15 mouse cellular contexts compared by ENCODE assay signal in genomic region chr4:134619489-134619870, GRCm38 (mm10).
A peak's percentile ranks its signal among the peaks of the same experiment; 100 is the strongest.
DNase-seq lines count a peak whose midpoint lies in the region; ATAC-seq and TF ChIP-seq lines count a peak whose summit lies in the region.
"Had no signal": no experiment of that assay in that cellular context is flagged by ENCODE, and none has a peak within 500 bp of the region (broad histone marks: within the 10 kb centered on the region; RNA-seq: fewer than 3 reads in every experiment).

No protein-coding gene starts in this region.

- DNase-seq in forebrain, embryonic 10.5 days (ENCODE audit: extremely low spot score, low spot score): no peak
- DNase-seq in midbrain, embryonic 10.5 days (ENCODE audit: low spot score): peak; percentile 45
- DNase-seq in midbrain, postnatal 0 days (ENCODE audit: low spot score): no peak
- DNase-seq in adrenal gland, postnatal 4 days (ENCODE audit: low spot score in 2 of 2): no peak
- DNase-seq: kidney, adult 18-20 months; kidney, postnatal 36 days; layer of hippocampus, postnatal 36 days; liver, embryonic 13.5 days; thymus, postnatal 14 days had no signal

- H3K9ac ChIP-seq in forebrain, embryonic 16.5 days (replicated peaks; ENCODE audit: low read depth, low read length): no peak overlapping the region
- no peak overlapping the region for H3K9ac ChIP-seq in midbrain, embryonic 15.5 days
- H3K9ac ChIP-seq in forebrain, embryonic 12.5 days: 0 out of 2 replicates have a peak overlapping the region, but pooled peaks have one; percentile 4
- H3K9ac ChIP-seq in midbrain, postnatal 0 days (replicated peaks; ENCODE audit: low read length, poor library complexity, severe bottlenecking): peak overlapping the region; percentile 24; the same call in 1 of the 2 replicates
- H3K9ac ChIP-seq: liver, embryonic 13.5 days had no signal

- no peak for TF ChIP-seq CTCF in midbrain, postnatal 0 days (IDR thresholded peaks at IDR 0.05)

- no peak overlapping the region for H3K4me3 ChIP-seq in forebrain, embryonic 10.5 days
- no peak overlapping the region for H3K4me3 ChIP-seq in forebrain, embryonic 16.5 days (replicated peaks; ENCODE audit: low read length)
- peak overlapping the region; percentile 20; the same call in 1 of the 2 replicates for H3K4me3 ChIP-seq in midbrain, embryonic 10.5 days
- no peak overlapping the region for H3K4me3 ChIP-seq in midbrain, embryonic 15.5 days
- H3K4me3 ChIP-seq in forebrain, embryonic 12.5 days (replicated peaks): no peak overlapping the region
- H3K4me3 ChIP-seq in midbrain, postnatal 0 days (ENCODE audit: low read depth, low read length): no peak overlapping the region
- H3K4me3 ChIP-seq: limb, embryonic 10.5 days; liver, embryonic 13.5 days had no signal

- no peak overlapping the region for H3K4me2 ChIP-seq in forebrain, embryonic 16.5 days (ENCODE audit: low read length)
- H3K4me2 ChIP-seq in midbrain, embryonic 15.5 days: no peak overlapping the region
- no peak overlapping the region for H3K4me2 ChIP-seq in forebrain, embryonic 12.5 days
- no peak overlapping the region for H3K4me2 ChIP-seq in midbrain, postnatal 0 days (ENCODE audit: low read depth, low read length, poor library complexity, severe bottlenecking)
- H3K4me2 ChIP-seq: liver, embryonic 13.5 days had no signal

- ATAC-seq in forebrain, embryonic 16.5 days: no peak
- ATAC-seq in midbrain, embryonic 15.5 days (replicated peaks): no peak
- ATAC-seq in forebrain, embryonic 12.5 days (ENCODE audit: low FRiP score): 0 out of 2 replicates have a peak, but pooled peaks have one; percentile 20
- no peak for ATAC-seq in midbrain, postnatal 0 days (ENCODE audit: low FRiP score)
- ATAC-seq: activated CD4-positive, CD25-positive, alpha-beta regulatory T cell, adult 4 months; lung, postnatal 0 days had no signal

- WGBS in forebrain, embryonic 10.5 days: 84% methylated on average over 10 of the region's 10 CpGs
- 66% methylated on average over 10 of the region's 10 CpGs for WGBS in forebrain, embryonic 16.5 days
- 62% methylated on average over 10 of the region's 10 CpGs for WGBS in midbrain, embryonic 10.5 days
- 36% methylated on average over 10 of the region's 10 CpGs for WGBS in midbrain, embryonic 15.5 days
- 66% methylated on average over 10 of the region's 10 CpGs for WGBS in forebrain, embryonic 12.5 days
- WGBS in midbrain, postnatal 0 days: 45% methylated on average over 10 of the region's 10 CpGs

- no peaks in the 10 kb centered on the region for H3K27me3 ChIP-seq in forebrain, embryonic 10.5 days (ENCODE audit: poor library complexity, severe bottlenecking)
- no peaks in the 10 kb centered on the region for H3K27me3 ChIP-seq in forebrain, embryonic 16.5 days (replicated peaks; ENCODE audit: control insufficient read depth, insufficient read depth, low read length)
- H3K27me3 ChIP-seq in midbrain, embryonic 10.5 days (ENCODE audit: low read depth, poor library complexity, severe bottlenecking): no peaks in the 10 kb centered on the region
- H3K27me3 ChIP-seq in midbrain, embryonic 15.5 days (replicated peaks): no peaks in the 10 kb centered on the region
- H3K27me3 ChIP-seq in forebrain, embryonic 12.5 days: no peaks in the 10 kb centered on the region
- H3K27me3 ChIP-seq in midbrain, postnatal 0 days (ENCODE audit: insufficient read depth, low read length): no peaks in the 10 kb centered on the region
- H3K27me3 ChIP-seq: liver, embryonic 13.5 days had no signal

- no peaks in the 10 kb centered on the region for H3K36me3 ChIP-seq in forebrain, embryonic 10.5 days (replicated peaks)
- H3K36me3 ChIP-seq in forebrain, embryonic 16.5 days (ENCODE audit: control insufficient read depth, insufficient read depth): no peaks in the 10 kb centered on the region
- H3K36me3 ChIP-seq in midbrain, embryonic 10.5 days: no peaks in the 10 kb centered on the region
- no peaks in the 10 kb centered on the region for H3K36me3 ChIP-seq in midbrain, embryonic 15.5 days (replicated peaks)
- H3K36me3 ChIP-seq in forebrain, embryonic 12.5 days (replicated peaks): no peaks in the 10 kb centered on the region
- H3K36me3 ChIP-seq in midbrain, postnatal 0 days (ENCODE audit: insufficient read depth, low read length): no peaks in the 10 kb centered on the region
- H3K36me3 ChIP-seq: limb, embryonic 10.5 days; liver, embryonic 13.5 days had no signal

- H3K27ac ChIP-seq in forebrain, embryonic 10.5 days: peak overlapping the region; percentile 45
- no peak overlapping the region; the same call in 1 of the 2 replicates for H3K27ac ChIP-seq in forebrain, embryonic 16.5 days (ENCODE audit: low read length)
- peak overlapping the region; percentile 74 for H3K27ac ChIP-seq in midbrain, embryonic 10.5 days (replicated peaks)
- no peak overlapping the region for H3K27ac ChIP-seq in midbrain, embryonic 15.5 days
- 0 out of 2 replicates have a peak overlapping the region, but pooled peaks have one; percentile 21 for H3K27ac ChIP-seq in forebrain, embryonic 12.5 days
- no peak overlapping the region for H3K27ac ChIP-seq in midbrain, postnatal 0 days (ENCODE audit: low read depth, low read length)
- H3K27ac ChIP-seq: limb, embryonic 10.5 days; liver, embryonic 13.5 days had no signal

- peaks cover 58% of the 10 kb centered on the region for H3K4me1 ChIP-seq in forebrain, embryonic 10.5 days
- peaks cover 27% of the 10 kb centered on the region for H3K4me1 ChIP-seq in forebrain, embryonic 16.5 days (replicated peaks; ENCODE audit: control insufficient read depth, insufficient read depth, low read length)
- H3K4me1 ChIP-seq in midbrain, embryonic 10.5 days: peaks cover 55% of the 10 kb centered on the region
- H3K4me1 ChIP-seq in midbrain, embryonic 15.5 days: peaks cover 28% of the 10 kb centered on the region
- H3K4me1 ChIP-seq in forebrain, embryonic 12.5 days: peaks cover 35% of the 10 kb centered on the region
- H3K4me1 ChIP-seq in midbrain, postnatal 0 days (ENCODE audit: insufficient read depth, low read length): peaks cover 3% of the 10 kb centered on the region; the same call in 1 of the 2 replicates

- no peaks in the 10 kb centered on the region for H3K9me3 ChIP-seq in forebrain, embryonic 10.5 days
- H3K9me3 ChIP-seq in forebrain, embryonic 16.5 days (ENCODE audit: control insufficient read depth, low read length): no peaks in the 10 kb centered on the region
- H3K9me3 ChIP-seq in midbrain, embryonic 10.5 days (replicated peaks): no peaks in the 10 kb centered on the region
- H3K9me3 ChIP-seq in midbrain, embryonic 15.5 days: no peaks in the 10 kb centered on the region
- no peaks in the 10 kb centered on the region for H3K9me3 ChIP-seq in forebrain, embryonic 12.5 days
- no peaks in the 10 kb centered on the region for H3K9me3 ChIP-seq in midbrain, postnatal 0 days (ENCODE audit: low read length)
- H3K9me3 ChIP-seq: limb, embryonic 10.5 days; liver, embryonic 13.5 days had no signal

Comparison
In these comparisons a context has a peak if more than half of its experiments do, and no peak if none do; other contexts are left out.
1. H3K27ac ChIP-seq: peak in forebrain, embryonic 10.5 days (single experiment), midbrain, embryonic 10.5 days (single experiment) and forebrain, embryonic 12.5 days (single experiment); none in forebrain, embryonic 16.5 days (single experiment), midbrain, embryonic 15.5 days (single experiment) and midbrain, postnatal 0 days (single experiment).
2. H3K9ac ChIP-seq: peak in forebrain, embryonic 12.5 days (single experiment) and midbrain, postnatal 0 days (single experiment); none in forebrain, embryonic 16.5 days (single experiment) and midbrain, embryonic 15.5 days (single experiment).